Mouse (Mus musculus): ENCODE measurements around the gene Rmnd1. TPM values are rescaled to one million over a fixed set of nuclear protein-coding genes. Genes with fewer than 3 reads are reported as not detected.

Rmnd1 gene
- polyA plus RNA-seq, 1 experiment from 2014 or later = 52.3 TPM

- peaks cover 23% of the 10 kb centered on the region for H3K36me3 ChIP-seq
- peak overlapping the region; percentile 77 for H3K9ac ChIP-seq
- H3K9me3 ChIP-seq = no peaks in the 10 kb centered on the region
- H3K4me1 ChIP-seq = peaks cover 12% of the 10 kb centered on the region
- no peak for ATAC-seq (ENCODE audit: low FRiP score, low read depth)
- peak overlapping the region; percentile 83 for H3K27ac ChIP-seq
- H3K4me3 ChIP-seq = peak overlapping the region; percentile 66
- H3K27me3 ChIP-seq = no peaks in the 10 kb centered on the region
- H3K4me2 ChIP-seq (replicated peaks) = peak overlapping the region; percentile 71
- 8% methylated on average over 19 of the region's 19 CpGs for WGBS
Measured at GRCm38 (mm10) chr10:4432996-4433755, 988 bp upstream of the Rmnd1 start.

- Histone ChIP-seq H3K27ac (no peak overlapping the region), H3K4me2 (replicated peaks) (peak overlapping the region; percentile 75), H3K4me3 (peak overlapping the region; percentile 66), H3K27me3 (no peaks in the 10 kb centered on the region), H3K9ac (peak overlapping the region; percentile 87), H3K36me3 (peaks cover 21% of the 10 kb centered on the region), H3K4me1 (peaks cover 12% of the 10 kb centered on the region), H3K9me3 (no peaks in the 10 kb centered on the region)
- WGBS = 11% methylated on average over 5 of the region's 5 CpGs
- peak; percentile 22 for ATAC-seq (ENCODE audit: low FRiP score, low read depth)
Measured at GRCm38 (mm10) chr10:4431746-4432122, 454 bp downstream of the Rmnd1 start.

GRCm38 (mm10) chr10:4430826-4431225 is 1.4 kb downstream of the Rmnd1 start:
- 96% methylated on average over 3 of the region's 3 CpGs for WGBS
- Histone ChIP-seq H3K9ac (peak overlapping the region; percentile 87; the same call in 1 of the 2 replicates), H3K27ac (no peak overlapping the region), H3K4me2 (replicated peaks) (peak overlapping the region; percentile 75), H3K9me3 (no peaks in the 10 kb centered on the region), H3K4me1 (peaks cover 12% of the 10 kb centered on the region), H3K36me3 (peaks cover 26% of the 10 kb centered on the region), H3K27me3 (no peaks in the 10 kb centered on the region), H3K4me3 (peak overlapping the region; percentile 66)
- ATAC-seq (ENCODE audit: low FRiP score, low read depth) = no peak

- H3K9me3 ChIP-seq = no peaks in the 10 kb centered on the region
- H3K9ac ChIP-seq = peak overlapping the region; percentile 87; the same call in 1 of the 2 replicates
- no peak overlapping the region for H3K27ac ChIP-seq
- H3K4me2 ChIP-seq (replicated peaks) = peak overlapping the region; percentile 75; the same call in 1 of the 2 replicates
- H3K27me3 ChIP-seq = no peaks in the 10 kb centered on the region
- ATAC-seq (ENCODE audit: low FRiP score, low read depth) = no peak
- WGBS = 88% methylated on average over 8 of the region's 8 CpGs
- H3K4me1 ChIP-seq = peaks cover 12% of the 10 kb centered on the region
- H3K36me3 ChIP-seq = peaks cover 28% of the 10 kb centered on the region
- H3K4me3 ChIP-seq = no peak overlapping the region
Measured at GRCm38 (mm10) chr10:4430399-4430798, 1.8 kb downstream of the Rmnd1 start.

- H3K4me1 ChIP-seq = no peaks in the 10 kb centered on the region
- no peak overlapping the region for H3K27ac ChIP-seq
- H3K4me2 ChIP-seq (replicated peaks) = no peak overlapping the region
- WGBS = 85% methylated on average over 8 of the region's 8 CpGs
- H3K9ac ChIP-seq = no peak overlapping the region
- H3K36me3 ChIP-seq = peaks cover 72% of the 10 kb centered on the region
- no peaks in the 10 kb centered on the region for H3K27me3 ChIP-seq
- H3K9me3 ChIP-seq = no peaks in the 10 kb centered on the region
- H3K4me3 ChIP-seq = no peak overlapping the region
- no peak for ATAC-seq (ENCODE audit: low FRiP score, low read depth)
Measured at GRCm38 (mm10) chr10:4425245-4425644, 6.9 kb downstream of the Rmnd1 start.

GRCm38 (mm10) chr10:4407191-4407590 is 25.0 kb downstream of the Rmnd1 start:
- Histone ChIP-seq H3K36me3 (peaks cover 81% of the 10 kb centered on the region), H3K4me2 (replicated peaks) (no peak overlapping the region), H3K9me3 (no peaks in the 10 kb centered on the region), H3K27me3 (no peaks in the 10 kb centered on the region), H3K4me3 (no peak overlapping the region), H3K9ac (no peak overlapping the region), H3K27ac (no peak overlapping the region), H3K4me1 (no peaks in the 10 kb centered on the region)
- no peak for ATAC-seq (ENCODE audit: low FRiP score, low read depth)
- 89% methylated on average over 1 of the region's 1 CpGs for WGBS

GRCm38 (mm10) chr10:4405511-4405910 is 26.7 kb downstream of the Rmnd1 start:
- H3K4me2 ChIP-seq (replicated peaks) = no peak overlapping the region
- no peaks in the 10 kb centered on the region for H3K9me3 ChIP-seq
- H3K27me3 ChIP-seq = no peaks in the 10 kb centered on the region
- H3K27ac ChIP-seq = no peak overlapping the region
- H3K36me3 ChIP-seq = peaks cover 77% of the 10 kb centered on the region
- H3K4me3 ChIP-seq = no peak overlapping the region
- 81% methylated on average over 5 of the region's 5 CpGs for WGBS
- peak overlapping the region; percentile 39; the same call in 1 of the 2 replicates for H3K9ac ChIP-seq
- no peaks in the 10 kb centered on the region for H3K4me1 ChIP-seq
- no peak for ATAC-seq (ENCODE audit: low FRiP score, low read depth)

- H3K27ac ChIP-seq = no peak overlapping the region
- 60% methylated on average over 5 of the region's 5 CpGs for WGBS
- H3K4me3 ChIP-seq = no peak overlapping the region
- H3K4me2 ChIP-seq (replicated peaks) = no peak overlapping the region
- ATAC-seq (ENCODE audit: low FRiP score, low read depth) = peak; percentile 63; the same call in 1 of the 2 replicates
- H3K27me3 ChIP-seq = no peaks in the 10 kb centered on the region
- H3K9me3 ChIP-seq = no peaks in the 10 kb centered on the region
- H3K36me3 ChIP-seq = peaks cover 77% of the 10 kb centered on the region
- no peaks in the 10 kb centered on the region for H3K4me1 ChIP-seq
- 0 out of 2 replicates have a peak overlapping the region, but pooled peaks have one; percentile 39 for H3K9ac ChIP-seq
Measured at GRCm38 (mm10) chr10:4404895-4405491, 27.2 kb downstream of the Rmnd1 start.

- Histone ChIP-seq H3K27me3 (no peaks in the 10 kb centered on the region), H3K4me2 (replicated peaks) (no peak overlapping the region), H3K36me3 (peaks cover 67% of the 10 kb centered on the region), H3K4me3 (no peak overlapping the region), H3K27ac (no peak overlapping the region), H3K9me3 (no peaks in the 10 kb centered on the region), H3K9ac (no peak overlapping the region), H3K4me1 (no peaks in the 10 kb centered on the region)
- 88% methylated on average over 5 of the region's 5 CpGs for WGBS
- no peak for ATAC-seq (ENCODE audit: low FRiP score, low read depth)
Measured at GRCm38 (mm10) chr10:4398058-4398457, 34.1 kb downstream of the Rmnd1 start.

- peaks cover 57% of the 10 kb centered on the region for H3K36me3 ChIP-seq
- H3K4me2 ChIP-seq (replicated peaks) = no peak overlapping the region
- no peaks in the 10 kb centered on the region for H3K27me3 ChIP-seq
- WGBS = 89% methylated on average over 3 of the region's 3 CpGs
- H3K27ac ChIP-seq = no peak overlapping the region
- no peak overlapping the region for H3K9ac ChIP-seq
- peaks cover 14% of the 10 kb centered on the region for H3K4me1 ChIP-seq
- H3K9me3 ChIP-seq = no peaks in the 10 kb centered on the region
- no peak overlapping the region for H3K4me3 ChIP-seq
- ATAC-seq (ENCODE audit: low FRiP score, low read depth) = no peak
Measured at GRCm38 (mm10) chr10:4395321-4395720, 36.9 kb downstream of the Rmnd1 start.

GRCm38 (mm10) chr10:4391851-4392250 is 40.3 kb downstream of the Rmnd1 start:
- Histone ChIP-seq H3K27me3 (no peaks in the 10 kb centered on the region), H3K4me3 (no peak overlapping the region)
- ATAC-seq (ENCODE audit: low FRiP score, low read depth) = no peak

GRCm38 (mm10) chr10:4391076-4391475 is 41.1 kb downstream of the Rmnd1 start:
- Histone ChIP-seq H3K27me3 (no peaks in the 10 kb centered on the region), H3K27ac (no peak overlapping the region), H3K9me3 (no peaks in the 10 kb centered on the region), H3K4me3 (no peak overlapping the region), H3K9ac (no peak overlapping the region), H3K4me2 (replicated peaks) (0 out of 2 replicates have a peak overlapping the region, but pooled peaks have one; percentile 93), H3K36me3 (peaks cover 29% of the 10 kb centered on the region), H3K4me1 (peaks cover 32% of the 10 kb centered on the region)
- 67% methylated on average over 5 of the region's 5 CpGs for WGBS
- no peak for ATAC-seq (ENCODE audit: low FRiP score, low read depth)

More at GRCm38 (mm10) chr10:4391851-4392250, 40.3 kb downstream of the Rmnd1 start:
- Histone ChIP-seq H3K9ac (no peak overlapping the region), H3K4me2 (replicated peaks) (0 out of 2 replicates have a peak overlapping the region, but pooled peaks have one; percentile 19), H3K9me3 (no peaks in the 10 kb centered on the region), H3K4me1 (peaks cover 32% of the 10 kb centered on the region), H3K36me3 (peaks cover 35% of the 10 kb centered on the region), H3K27ac (no peak overlapping the region)
- WGBS = 61% methylated on average over 6 of the region's 6 CpGs

Measured in limb, embryonic 13.5 days (tissue).